Mouse (Mus musculus) urinary bladder, adult 2 months (tissue): ENCODE measurements around the gene Olfr643. TPM values are rescaled to one million over a fixed set of nuclear protein-coding genes. Genes with fewer than 3 reads are reported as not detected.
"Not testable (repeated sequence)": the region's sequence is repeated elsewhere in the genome, so short reads cannot be mapped to it uniquely, and the experiment has no call there.

Source experiments
- DNase-seq: peaks from one replicate; pipeline ENCODE4 v3.0.0; 2022; ENCODE audit warnings: low spot score
- polyA plus RNA-seq: library from polyadenylated mRNA; depleted of rRNA; stranded (reverse); fragments of >200 nt; gene quantifications from 2 replicates; pipeline ENCODE4 v1.2.3, GENCODE M21; 2012; rRNA removed

The Olfr643 gene
- polyA plus RNA-seq, 1 experiment, result not detected

DNA sequence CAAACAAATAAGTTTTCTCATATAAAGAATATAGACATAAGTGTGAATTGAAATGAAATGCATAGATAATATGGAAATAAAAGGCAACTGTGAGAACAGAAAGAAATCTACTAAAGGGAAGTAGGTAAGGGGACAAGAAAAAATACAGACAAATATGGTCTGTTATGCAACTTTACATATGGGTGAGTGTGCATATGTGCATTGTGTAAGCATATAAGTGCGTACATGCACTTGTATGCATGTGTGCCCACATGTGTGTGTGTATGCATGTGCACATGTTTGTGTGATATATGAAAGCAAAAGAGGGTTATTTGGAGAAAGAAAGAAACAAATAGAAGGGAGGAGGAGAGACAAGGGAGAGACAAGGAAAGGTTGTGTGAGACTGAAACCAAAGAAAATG is 118.3 kb downstream of the Olfr643 start:
- no peak for DNase-seq

DNA sequence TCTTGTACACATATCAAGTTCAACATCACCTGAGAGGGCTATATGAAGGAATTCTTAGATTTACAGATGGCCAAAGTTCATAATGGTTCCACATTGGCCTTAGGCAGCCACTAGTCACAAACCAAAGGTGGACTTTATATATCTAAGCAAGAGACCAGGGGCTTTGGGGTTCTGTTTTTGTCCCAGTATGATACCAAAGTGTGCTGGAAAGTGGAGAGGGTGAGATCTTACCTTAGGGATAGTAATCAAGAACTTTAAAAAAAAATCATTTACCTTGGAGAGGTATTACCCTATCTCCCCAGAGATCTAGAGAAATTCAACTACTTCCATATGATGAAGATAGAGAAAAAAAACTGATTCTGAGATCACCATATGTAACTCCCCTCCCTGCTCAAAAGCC is 120.0 kb downstream of the Olfr643 start, which contains the start of gene Olfr639:
Gene Olfr639, minus strand, starts transcription at position 101 of the 400 bp plus-strand sequence.
- no peak for DNase-seq

DNA sequence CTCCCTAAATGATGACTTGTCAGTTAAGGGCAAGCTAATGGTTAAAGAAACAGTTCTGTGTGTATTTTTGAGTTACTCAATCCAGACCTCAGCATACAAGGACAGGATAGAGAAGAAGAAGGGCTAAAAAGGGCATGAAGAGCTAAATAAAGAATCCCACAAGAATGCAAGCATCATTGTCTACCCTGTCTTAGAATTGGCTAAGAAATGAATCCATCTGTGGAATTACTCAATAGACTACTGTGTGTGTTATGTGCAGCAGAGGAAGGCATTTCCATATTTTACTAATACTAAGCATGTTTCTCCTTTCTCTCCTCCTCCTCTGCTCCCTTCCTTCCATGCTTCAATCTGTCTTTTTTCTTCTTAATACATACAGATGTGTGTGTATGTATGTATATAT is 138.1 kb downstream of the Olfr643 start:
- DNase-seq, result no peak

DNA sequence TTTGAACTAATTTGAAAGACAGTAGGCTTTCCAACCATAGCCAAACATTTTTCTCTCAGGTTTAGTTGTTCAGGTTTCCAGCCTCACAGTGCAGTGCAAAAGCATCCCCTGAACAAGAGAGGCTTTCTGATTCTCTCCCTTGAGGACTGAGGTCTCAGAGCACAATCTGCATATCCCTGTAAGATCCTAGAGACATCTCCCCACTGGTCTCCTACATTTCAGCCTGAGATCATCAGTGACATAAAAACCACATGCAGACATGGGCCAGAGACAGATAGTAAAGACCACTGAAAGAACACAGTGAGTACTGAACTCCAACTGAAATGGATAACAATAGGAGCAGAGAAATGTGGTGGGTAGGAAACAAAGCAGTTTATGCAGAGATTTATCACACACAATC is 138.8 kb downstream of the Olfr643 start, which contains the start of gene Olfr638:
Gene Olfr638, plus strand, starts transcription at position 301 of the 400 bp plus-strand sequence.
- DNase-seq, result no peak

DNA sequence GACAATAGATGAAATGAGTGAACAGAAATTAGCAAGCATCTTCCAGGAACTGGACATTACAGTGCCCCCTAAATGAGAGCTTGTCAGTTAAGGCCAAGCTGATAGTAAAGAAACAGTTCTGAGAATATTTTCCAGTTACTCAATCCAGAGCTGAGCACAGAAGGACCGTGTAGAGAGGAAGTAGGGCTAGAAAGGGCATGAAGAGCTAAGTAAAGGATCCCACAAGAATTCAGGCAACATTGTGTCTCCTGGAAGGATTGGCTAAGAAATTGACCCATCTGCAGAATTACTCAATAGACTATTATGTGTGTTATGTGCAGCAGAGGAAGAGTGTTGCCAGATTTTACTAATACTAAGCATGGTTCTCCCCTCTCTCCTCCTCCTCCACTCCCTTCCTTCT is 165.4 kb downstream of the Olfr643 start:
- no peak for DNase-seq

DNA sequence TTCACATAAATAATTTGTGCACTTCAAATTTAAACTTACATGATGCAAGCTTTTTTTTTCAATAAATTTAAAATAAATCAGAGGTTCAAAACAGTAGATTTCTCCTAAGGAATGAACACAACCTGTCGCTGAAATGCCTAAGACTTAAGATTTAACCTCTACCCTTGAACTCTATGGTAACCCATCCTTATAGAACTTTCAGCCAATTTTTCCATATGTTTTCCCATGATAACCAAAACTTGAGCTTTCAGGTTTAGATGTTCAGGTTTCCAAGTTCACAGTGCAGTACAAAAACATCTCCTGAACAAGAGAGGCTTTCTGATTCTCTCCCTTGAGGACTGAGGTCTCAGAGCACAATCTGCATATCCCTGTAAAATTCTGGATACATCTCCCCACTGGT is 166.4 kb downstream of the Olfr643 start, which contains the start of gene Olfr635:
Gene Olfr635, plus strand, starts transcription at position 301 of the 400 bp plus-strand sequence.
- DNase-seq, result no peak

DNA sequence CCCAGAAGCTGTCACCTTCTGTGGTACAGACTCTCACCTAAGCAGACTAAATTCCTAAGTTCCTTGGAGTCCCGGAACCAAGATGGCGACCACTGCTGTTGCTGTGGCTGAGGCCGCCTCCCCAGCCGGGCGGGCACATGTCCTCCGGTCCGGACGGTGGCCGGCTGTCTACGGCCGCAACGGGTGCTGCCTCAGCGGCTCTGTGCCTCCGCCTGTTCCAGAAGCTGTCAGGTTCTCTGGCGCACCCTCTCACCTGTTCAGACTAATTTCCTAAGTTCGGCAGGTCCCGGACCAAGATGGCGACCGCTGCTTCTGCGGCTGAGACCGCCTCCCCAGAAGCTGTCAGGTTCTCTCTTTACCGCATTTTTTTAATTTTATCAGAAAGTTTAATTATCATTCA is 170.3 kb downstream of the Olfr643 start:
- DNase-seq, result not testable (repeated sequence)

Other genes starting within 250 kb of the Olfr643 start
- gene Olfr64, start 242.9 kb downstream of the Olfr643 start, polyA plus RNA-seq, result not detected in 2 replicates
- gene Olfr65, start 233.9 kb downstream of the Olfr643 start, polyA plus RNA-seq, result not detected in 2 replicates
- gene Olfr631, start 208.6 kb downstream of the Olfr643 start, polyA plus RNA-seq, result not detected in 2 replicates
- not detected in 2 replicates for gene Olfr632, start 203.1 kb downstream of the Olfr643 start, polyA plus RNA-seq
- gene Olfr633, start 193.0 kb downstream of the Olfr643 start, polyA plus RNA-seq, result not detected in 2 replicates
- not detected in 2 replicates for gene Olfr635, start 166.3 kb downstream of the Olfr643 start, polyA plus RNA-seq
- gene Olfr638, start 138.7 kb downstream of the Olfr643 start, polyA plus RNA-seq, result not detected in 2 replicates
- not detected in 2 replicates for gene Olfr639, start 120.1 kb downstream of the Olfr643 start, polyA plus RNA-seq
- not detected in 2 replicates for gene Olfr640, start 111.8 kb downstream of the Olfr643 start, polyA plus RNA-seq
- not detected in 2 replicates for gene Olfr641, start 102.0 kb downstream of the Olfr643 start, polyA plus RNA-seq
- not detected in 2 replicates for gene Olfr642, start 84.7 kb downstream of the Olfr643 start, polyA plus RNA-seq
- gene 4930516K23Rik, start 76.0 kb downstream of the Olfr643 start, polyA plus RNA-seq, result not detected in 2 replicates
- not detected in 2 replicates for gene Olfr644, start 65.5 kb downstream of the Olfr643 start, polyA plus RNA-seq
- gene Olfr645, start 51.9 kb downstream of the Olfr643 start, polyA plus RNA-seq, result not detected in 2 replicates
- gene Olfr646, start 32.5 kb downstream of the Olfr643 start, polyA plus RNA-seq, result not detected in 2 replicates
- gene Ubqln5, start 7.6 kb downstream of the Olfr643 start, polyA plus RNA-seq, result not detected in 2 replicates
- not detected in 2 replicates for gene Ubqln3, start 5.9 kb upstream of the Olfr643 start, polyA plus RNA-seq
- not detected in 2 replicates for gene Ubqlnl, start 13.2 kb upstream of the Olfr643 start, polyA plus RNA-seq
- not detected in 2 replicates for gene Olfm5, start 27.4 kb upstream of the Olfr643 start, polyA plus RNA-seq
- gene Olfr648, start 46.0 kb upstream of the Olfr643 start, polyA plus RNA-seq, result 0.03 and 0.07 TPM in 2 replicates
- gene Olfr649, start 58.6 kb upstream of the Olfr643 start, polyA plus RNA-seq, result not detected in 2 replicates
- gene Trim6, start 81.4 kb upstream of the Olfr643 start, polyA plus RNA-seq, result 0.62 and 0.98 TPM in 2 replicates
- gene Trim34a, start 107.1 kb upstream of the Olfr643 start, polyA plus RNA-seq, result 16.2 and 16.7 TPM in 2 replicates
- 2.7 TPM in 2 replicates for gene Trim5, start 150.7 kb upstream of the Olfr643 start, polyA plus RNA-seq
- 20.1 and 25.7 TPM in 2 replicates for gene Trim12a, start 178.1 kb upstream of the Olfr643 start, polyA plus RNA-seq
- gene Trim34b, start 192.1 kb upstream of the Olfr643 start, polyA plus RNA-seq, result 0.37 and 0.48 TPM in 2 replicates
- 11.9 and 14.2 TPM in 2 replicates for gene Trim12c, start 216.0 kb upstream of the Olfr643 start, polyA plus RNA-seq
- 0.29 and 0.32 TPM in 2 replicates for gene Trim30b, start 232.5 kb upstream of the Olfr643 start, polyA plus RNA-seq